Mouse (Mus musculus): ENCODE measurements around the gene Gm10490.

GRCm38 (mm10) chrX:7910473-7910872 lies 1.1 kb downstream of the Gm10490 start:
- TF ChIP-seq E2F4 (IDR thresholded peaks at IDR 0.05; ENCODE audit: insufficient read depth) (no peak), POLR2A (IDR thresholded peaks at IDR 0.05; ENCODE audit: insufficient read length, low read depth) (no peak), TCF12 (IDR thresholded peaks at IDR 0.05; ENCODE audit: insufficient read depth, poor library complexity, severe bottlenecking) (no peak), REST (IDR thresholded peaks at IDR 0.05; ENCODE audit: insufficient read depth, insufficient read length) (no peak), POLR2AphosphoS2 (IDR thresholded peaks at IDR 0.05; ENCODE audit: insufficient read length, low read depth) (no peak), TCF3 (IDR thresholded peaks at IDR 0.05; ENCODE audit: insufficient read length, low read depth) (no peak), MAX (IDR thresholded peaks at IDR 0.05; ENCODE audit: low read depth) (no peak), USF1 (IDR thresholded peaks at IDR 0.05; ENCODE audit: low read depth) (no peak), MYOG (IDR thresholded peaks at IDR 0.05; ENCODE audit: control insufficient read depth in 1 of 3, insufficient read depth in 1 of 3, insufficient read length in 2 of 3, low read depth in 2 of 3) (no peak)
